Mouse (Mus musculus) heart, postnatal 36 days (tissue): ENCODE data around the gene Cytl1. TPM values are rescaled to one million over a fixed set of nuclear protein-coding genes. Genes with fewer than 3 reads are reported as not detected.

ENCODE experiments used
- DNase-seq, 2 experiments: peaks; one replicate each; pipeline ENCODE4 v3.0.0; 2021 to 2022
- intact Hi-C: fragments of 180-260 bp; cut with DNase I; formaldehyde crosslinking; loops from one replicate; pipeline ENCODE4 v1.15.1; 2025
- total RNA-seq, 2 experiments: library from RNA; stranded (reverse); gene quantifications; 2 replicates each; pipeline ENCODE4 v1.2.3; 2021

Gene Cytl1
- total RNA-seq, 2 experiments from 2014 or later = 24.7 to 30.9 TPM

DNA sequence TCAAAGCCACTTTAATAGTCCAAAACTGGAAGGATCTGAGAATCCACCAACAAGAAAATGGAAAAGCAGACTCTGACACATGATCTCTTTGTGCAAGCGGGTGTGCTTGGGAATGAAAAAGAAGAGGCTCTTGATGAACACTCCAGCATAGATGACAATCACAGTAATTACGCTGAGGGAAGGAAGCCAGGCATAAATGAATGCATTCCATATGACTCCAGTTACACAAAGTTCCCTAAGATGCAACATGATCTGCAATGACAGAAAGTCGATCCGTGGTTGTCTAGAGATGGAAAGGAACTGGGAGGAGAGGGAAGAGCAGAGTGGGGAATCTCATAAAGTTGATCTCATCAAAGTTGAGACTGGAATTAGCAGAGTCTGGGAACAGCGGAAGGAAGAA, 31.9 kb downstream of the Cytl1 start:
- no peak for DNase-seq
- intact Hi-C loops = no loop called here

GRCm38 (mm10) chr5:37769031-37769430, 33.7 kb downstream of the Cytl1 start:
- intact Hi-C loops = no loop called here
- no peak for DNase-seq

DNA sequence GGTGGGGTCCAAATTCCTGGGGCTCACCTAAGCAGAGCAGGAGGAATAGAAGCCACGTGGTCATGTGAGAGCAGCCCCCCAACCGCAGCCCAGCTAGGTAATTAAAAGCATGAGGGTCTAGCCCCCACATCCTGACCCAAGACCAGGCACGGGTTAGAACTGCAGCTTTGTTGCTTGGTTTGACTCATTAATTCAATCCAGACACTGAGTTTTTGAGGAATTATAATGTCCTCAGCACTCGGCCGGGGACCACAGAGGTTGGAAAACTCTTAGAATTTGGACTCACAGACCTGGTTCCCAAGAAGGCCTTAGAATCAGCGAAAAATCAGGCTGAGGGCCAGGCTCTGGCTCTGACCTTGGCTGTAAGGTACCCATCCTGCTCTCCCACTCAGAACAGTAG, 35.6 kb downstream of the Cytl1 start:
- intact Hi-C loops = no loop called here
- no peak for DNase-seq

- intact Hi-C loops = no loop called here
- no peak for DNase-seq
Observed at GRCm38 (mm10) chr5:37774011-37774410, 38.7 kb downstream of the Cytl1 start.

GRCm38 (mm10) chr5:37775681-37776080, 40.4 kb downstream of the Cytl1 start:
- intact Hi-C loops = no loop called here
- no peak for DNase-seq

DNA sequence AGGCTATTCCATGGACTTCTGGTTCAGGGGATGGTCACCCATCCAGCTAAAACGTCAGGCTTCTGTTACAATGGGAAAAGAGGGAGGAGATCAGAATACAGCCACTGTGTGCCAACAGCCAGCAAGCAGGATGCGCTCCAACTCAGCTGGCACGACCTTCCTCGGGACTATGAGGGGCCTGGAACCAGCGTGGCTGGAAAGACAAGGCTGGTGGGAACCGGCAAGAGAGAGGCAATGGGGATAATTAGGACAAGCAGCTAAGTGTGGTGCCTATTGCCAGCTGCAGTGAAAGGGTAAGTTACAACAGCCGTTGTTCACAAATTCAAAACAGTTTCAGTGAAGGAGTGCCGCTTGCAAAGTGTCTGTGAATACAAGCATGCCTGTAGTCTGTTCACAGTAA, 48.0 kb downstream of the Cytl1 start:
- DNase-seq = no peak
- intact Hi-C loops = no loop called here

DNA sequence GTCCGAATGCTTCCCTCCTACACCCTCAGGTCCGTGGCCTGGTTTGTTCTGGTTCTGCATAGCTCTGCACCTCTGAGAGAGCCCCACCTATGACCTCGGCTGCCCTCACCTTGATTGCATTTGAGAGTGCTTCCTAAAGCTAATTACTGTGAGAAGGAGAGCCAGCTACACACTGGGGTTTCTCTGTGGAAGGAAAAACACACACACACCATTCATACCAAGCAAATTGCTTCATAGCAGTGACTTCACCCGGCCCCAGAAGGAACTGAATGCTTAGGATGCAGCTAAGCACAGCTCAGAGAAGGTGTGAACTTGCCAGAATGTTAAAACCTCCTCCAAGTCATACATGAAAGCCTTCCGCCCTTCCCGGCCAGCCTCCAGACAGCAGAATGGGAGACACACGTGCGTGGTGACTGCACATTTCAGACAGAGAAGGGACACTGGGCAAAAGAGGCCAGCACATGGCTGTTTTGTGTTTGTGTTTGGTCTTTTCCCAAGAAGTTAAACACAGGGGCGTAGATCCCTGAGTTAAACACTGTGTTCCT, 49.6 kb downstream of the Cytl1 start:
- DNase-seq = no peak
- intact Hi-C loops = no loop called here

Other genes with a start within 250 kb of the Cytl1 start
- under 1 TPM; 0.19 to 0.35 TPM for gene Stk32b, start 18.3 kb upstream of the Cytl1 start, total RNA-seq
- 1 to 10 TPM; 3.7 to 4.3 TPM for gene Msx1, start 89.1 kb downstream of the Cytl1 start, total RNA-seq